Mouse (Mus musculus) granulocyte monocyte progenitor cell, adult 5-6 weeks (primary cell): ENCODE measurements around the gene Tsku. TPM values are rescaled to one million over a fixed set of nuclear protein-coding genes. Genes with fewer than 3 reads are reported as not detected.

Experiments used
- ATAC-seq: replicated peaks from 2 replicates; pipeline ENCODE4 v1.8.0; 2016; ENCODE audit warnings: mild to moderate bottlenecking, moderate TSS enrichment, inconsistent platforms; ENCODE audit not compliant: poor library complexity, severe bottlenecking
- total RNA-seq, 2 experiments: library from RNA; stranded (forward) in 1 of 2; stranded (reverse) in 1 of 2; fragments of 200-712, 200-1000 nt in 1 of 2; fragments of >200 nt in 1 of 2; fragmentation: Nextera tagmentation in 1 of 2; gene quantifications; 2 replicates each; pipeline ENCODE4 v1.2.3; 2014 to 2017

Tsku gene
- total RNA-seq (2014; fragmentation: Nextera tagmentation) (0.43 TPM in 1 of 2 replicates, not detected in the other), total RNA-seq (2017) (not detected in 2 replicates)

DNA sequence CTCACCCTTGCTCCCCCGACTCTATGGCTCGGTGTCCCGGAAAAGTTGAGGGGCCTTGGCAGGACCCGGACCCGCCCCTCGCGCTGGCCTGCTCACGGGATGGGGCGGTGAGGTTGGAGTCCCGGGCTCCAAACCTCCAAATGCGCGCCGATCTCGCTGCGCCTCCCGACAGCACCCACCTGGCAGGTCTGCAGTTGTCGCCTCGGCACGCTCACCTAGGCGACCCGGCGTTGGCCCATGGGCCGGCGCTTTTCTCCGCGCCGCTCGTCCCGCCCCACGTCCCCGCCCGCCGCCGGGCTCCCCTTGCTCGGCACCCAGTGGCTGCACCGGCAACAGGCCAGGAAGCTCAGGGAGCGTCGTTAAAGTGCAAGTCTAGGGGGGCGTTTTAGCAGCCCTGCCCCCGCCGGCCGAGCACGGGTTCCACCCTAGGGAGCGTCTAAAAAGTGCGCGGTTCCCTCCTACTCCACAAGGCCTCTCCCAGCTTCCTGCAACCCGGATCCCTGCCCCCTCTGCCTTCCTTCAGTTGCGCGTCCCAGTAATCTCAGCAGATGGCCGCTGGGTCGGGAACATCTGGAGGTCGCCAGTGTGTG lies at the start of gene Tsku:
TSS of gene Tsku (minus strand) at position 266 of the 590 bp plus-strand sequence.
- peak; percentile 61 for ATAC-seq

DNA sequence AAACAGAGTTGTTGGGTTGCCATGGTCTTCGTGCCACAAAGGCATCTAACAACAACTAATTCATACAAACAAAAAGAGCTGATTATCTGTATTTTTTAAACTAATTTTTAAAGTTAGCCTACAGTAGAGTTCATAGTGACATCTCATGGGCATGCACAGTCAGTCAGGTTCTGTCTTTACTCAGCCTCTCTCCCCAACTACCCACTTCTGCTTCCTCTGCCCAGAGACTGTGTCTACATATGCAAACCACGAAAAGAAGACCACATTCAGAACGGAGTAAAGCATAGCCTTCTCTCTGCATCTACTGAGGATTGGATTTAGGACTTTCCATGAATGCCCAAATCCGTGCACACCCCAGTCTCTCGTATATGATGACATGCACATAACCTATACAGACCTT lies 46.5 kb upstream of the Tsku start:
- peak; percentile 65 for ATAC-seq

DNA sequence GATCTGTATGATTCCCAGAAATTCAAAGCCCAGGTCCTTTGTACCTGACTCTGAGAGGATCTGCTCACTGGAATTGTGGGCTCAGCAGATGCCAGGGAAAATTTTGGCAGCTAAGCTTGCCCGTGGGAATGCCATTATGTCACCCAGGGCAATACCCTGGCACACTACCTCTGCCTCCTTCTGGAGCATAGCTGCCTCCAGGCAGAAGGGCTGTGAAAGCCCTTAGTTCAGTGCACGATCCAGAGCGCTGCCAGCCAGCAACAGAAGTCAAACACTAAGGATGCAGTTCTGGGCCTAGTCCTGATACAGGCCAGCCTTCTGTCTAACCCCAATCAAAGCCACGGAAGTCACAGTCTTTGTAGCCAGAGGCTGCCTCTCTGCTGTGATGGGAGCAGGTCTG lies 42.9 kb upstream of the Tsku start:
- no peak for ATAC-seq

GRCm38 (mm10) chr7:98402582-98403574 lies 41.8 kb upstream of the Tsku start:
- ATAC-seq: no peak

- no peak for ATAC-seq
Measured at GRCm38 (mm10) chr7:98392466-98393201, 31.5 kb upstream of the Tsku start.

DNA sequence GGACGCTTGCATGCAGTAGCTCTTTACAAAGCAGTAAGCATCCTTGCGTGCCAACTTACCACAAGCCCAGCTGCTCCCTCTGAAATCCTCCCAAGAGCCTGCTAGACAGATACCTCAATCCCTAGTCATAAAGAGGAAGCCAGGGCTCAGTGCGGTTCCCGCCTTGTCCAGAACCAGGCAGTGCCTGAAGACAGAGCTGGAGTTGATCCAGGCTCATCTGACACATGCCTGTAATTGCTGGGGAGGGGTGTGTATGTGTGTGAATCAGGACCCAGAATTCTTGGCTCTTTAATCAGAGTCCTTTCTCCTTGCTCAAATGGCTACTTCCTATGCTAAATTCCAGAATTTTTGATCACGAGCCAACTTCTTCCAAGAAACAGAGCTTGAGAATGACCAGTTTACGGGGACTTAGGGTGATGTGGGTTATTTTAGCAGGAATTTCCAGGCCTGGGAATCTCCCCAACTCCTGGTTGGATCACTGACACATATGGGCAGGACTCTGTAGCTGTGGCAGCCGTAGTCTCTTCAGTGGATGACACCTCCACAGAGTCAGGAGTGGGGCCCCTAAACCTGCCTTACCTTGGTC lies 30.3 kb upstream of the Tsku start:
- no peak for ATAC-seq

DNA sequence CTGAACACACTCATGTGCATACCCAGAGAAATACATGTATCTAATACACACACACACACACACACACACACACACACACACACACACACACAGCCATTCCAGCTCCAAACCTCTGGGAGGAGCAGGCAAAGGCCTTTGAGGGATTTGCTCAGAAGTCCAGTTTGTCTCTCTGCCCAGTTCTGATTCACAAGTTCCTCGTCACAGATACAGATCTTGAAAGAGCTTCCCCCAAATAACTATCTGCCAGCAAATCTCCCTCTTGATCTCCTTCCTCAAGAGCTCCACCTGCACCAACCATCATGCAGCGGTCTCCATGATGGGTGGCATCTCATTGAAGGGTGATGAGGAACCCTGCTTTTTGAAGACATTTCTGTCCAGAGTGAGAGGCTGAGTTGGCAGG lies 29.4 kb upstream of the Tsku start:
- ATAC-seq: no peak

GRCm38 (mm10) chr7:98389656-98390055 lies 28.5 kb upstream of the Tsku start:
- no peak for ATAC-seq

- ATAC-seq: no peak
Measured at GRCm38 (mm10) chr7:98388881-98389501, 27.9 kb upstream of the Tsku start.

GRCm38 (mm10) chr7:98387201-98387600 lies 26.1 kb upstream of the Tsku start:
- no peak for ATAC-seq

- ATAC-seq: no peak
Measured at GRCm38 (mm10) chr7:98385168-98385567, 24.0 kb upstream of the Tsku start.

DNA sequence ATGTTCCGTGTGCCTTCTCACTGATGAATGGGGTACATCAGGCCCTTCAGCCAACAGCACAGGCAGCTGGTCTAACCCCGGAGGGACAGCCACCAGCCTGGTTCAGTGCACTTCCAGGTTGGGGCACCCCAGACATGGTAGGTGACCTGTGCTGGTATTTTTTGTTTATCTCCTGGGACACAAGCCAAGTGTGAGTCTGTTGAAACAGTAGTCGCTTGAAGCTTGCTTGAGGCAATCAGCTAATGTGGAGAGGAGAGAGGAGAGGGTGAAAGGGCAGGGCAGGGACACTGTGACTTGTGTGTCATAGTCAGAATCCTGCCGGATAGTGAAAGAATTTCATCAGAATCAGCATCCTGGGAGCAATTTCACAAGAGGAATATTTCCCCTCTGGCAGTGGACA lies 22.2 kb upstream of the Tsku start:
- ATAC-seq: no peak

GRCm38 (mm10) chr7:98382784-98383183 lies 21.7 kb upstream of the Tsku start:
- ATAC-seq: no peak

- no peak for ATAC-seq
Measured at GRCm38 (mm10) chr7:98380224-98380925, 19.2 kb upstream of the Tsku start.

- ATAC-seq: no peak
Measured at GRCm38 (mm10) chr7:98379232-98379631, 18.1 kb upstream of the Tsku start.

DNA sequence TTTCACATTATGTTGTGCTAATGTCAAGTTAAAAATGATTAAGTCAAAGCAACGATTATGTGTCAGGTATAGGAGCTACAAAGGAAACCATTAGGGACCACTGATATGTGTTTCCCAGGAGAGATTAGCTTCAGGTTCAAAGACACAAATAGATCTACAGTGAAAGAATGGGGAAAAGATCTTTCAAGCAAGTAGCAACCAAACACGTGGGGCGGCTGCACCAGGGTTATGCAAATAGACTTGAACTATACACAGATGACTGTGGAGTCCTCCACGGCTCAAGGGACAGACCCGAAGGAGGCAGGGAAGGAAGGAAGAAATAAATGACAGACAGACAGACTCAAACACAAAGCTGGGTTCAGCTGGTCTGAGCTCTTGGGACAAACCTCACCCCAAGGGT lies 16.1 kb upstream of the Tsku start:
- ATAC-seq: no peak

GRCm38 (mm10) chr7:98371161-98371560 lies 10.0 kb upstream of the Tsku start:
- no peak for ATAC-seq

DNA sequence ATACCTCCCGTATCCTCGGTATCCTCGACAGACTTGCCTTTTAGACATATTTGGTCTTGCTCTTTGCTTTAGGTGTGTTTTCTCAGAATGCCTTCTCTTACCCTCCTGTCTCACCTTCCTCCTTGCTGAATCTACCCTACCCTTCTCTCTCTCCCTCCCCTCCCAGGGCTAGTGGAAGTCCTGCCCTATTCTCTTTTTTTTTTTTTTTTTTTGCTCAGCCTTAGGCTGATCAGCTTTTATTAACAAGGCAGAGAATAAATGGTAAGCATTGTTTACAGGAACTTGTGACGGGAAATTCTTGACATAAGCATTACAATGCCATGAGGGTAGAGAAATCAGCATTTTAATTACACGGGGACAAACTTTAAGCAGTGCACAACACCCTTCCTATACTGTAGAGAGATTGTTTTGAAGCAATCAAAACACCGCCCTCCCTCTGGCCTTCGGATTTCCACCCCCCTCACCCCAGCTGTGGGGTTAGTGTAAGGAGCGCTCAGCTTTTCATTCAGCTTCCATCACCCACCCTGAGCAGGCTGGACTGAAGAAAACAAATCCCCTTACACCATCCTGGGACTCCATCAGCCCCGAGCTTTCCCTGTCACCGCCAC lies 8.7 kb upstream of the Tsku start:
- no peak for ATAC-seq

DNA sequence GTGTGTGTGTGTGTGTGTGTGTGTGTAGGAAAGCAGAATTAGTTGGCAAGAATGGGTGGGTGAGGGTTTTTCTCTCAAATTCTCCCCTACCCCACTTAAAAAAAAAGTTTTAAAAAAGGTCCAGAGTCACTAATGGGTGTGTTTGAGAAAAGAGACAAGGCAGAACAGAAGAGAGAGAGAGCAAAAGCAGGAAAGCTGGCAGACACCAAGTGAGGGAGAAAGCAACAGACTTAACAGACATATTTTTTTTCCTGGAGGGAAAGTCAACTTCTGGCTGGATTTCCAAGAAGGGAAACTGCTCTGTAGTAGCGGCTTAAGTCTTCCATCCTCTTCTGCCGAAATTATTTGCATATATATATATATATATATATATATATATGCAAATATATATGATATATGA lies 534 bp upstream of the Tsku start:
- ATAC-seq: no peak
